Mouse (Mus musculus) embryonic stem cell, embryonic (primary cell): Measurements from ENCODE around the gene Crim1.

ENCODE experiments used
- CTCF ChIA-PET, 4 experiments: fragments of 300-600 bp in 2 of 4; fragments of 350-600 bp in 2 of 4; sonication (Branson Sonifier 250); formaldehyde crosslinking; loops; one replicate each; lab custom pipeline; 2022; ENCODE audit warnings: inconsistent platforms in 2 of 4; lab: Charles Lee
- POLR2A ChIA-PET, 4 experiments: fragments of 300-600 bp in 2 of 4; fragments of 350-600 bp in 2 of 4; sonication (Branson Sonifier 250); formaldehyde crosslinking; loops; one replicate each; lab custom pipeline; 2022; ENCODE audit warnings: antibody characterized with exemption in 4 of 4, inconsistent platforms in 1 of 4; lab: Charles Lee

Crim1 gene

GRCm38 (mm10) chr17:78333275-78333674, 133.2 kb downstream of the Crim1 start:
- ChIA-PET POLR2A (no interaction called here), CTCF (no interaction called here)

GRCm38 (mm10) chr17:78335250-78335649, 135.2 kb downstream of the Crim1 start:
- CTCF ChIA-PET, result no interaction called here
- POLR2A ChIA-PET, result no interaction called here

DNA sequence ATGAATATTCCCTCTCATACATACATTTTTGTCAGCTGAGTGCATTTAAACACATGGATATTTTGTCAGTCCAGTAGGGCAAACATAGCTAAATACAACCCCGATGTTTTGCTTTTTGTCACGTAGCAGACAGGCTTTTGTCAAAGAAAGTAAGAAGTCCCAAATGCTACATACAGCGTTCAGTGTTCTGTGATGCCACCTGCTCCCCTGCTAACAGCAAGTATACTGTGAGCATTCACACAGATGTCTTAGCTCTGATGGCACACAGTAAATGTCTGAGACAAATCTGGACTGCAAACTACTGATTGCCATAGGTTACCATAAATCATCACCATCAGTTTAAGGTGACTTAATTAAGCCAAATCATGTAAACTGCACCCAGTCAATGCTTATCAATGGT, 143.6 kb downstream of the Crim1 start:
- CTCF ChIA-PET, result no interaction called here
- POLR2A ChIA-PET, result no interaction called here

- ChIA-PET CTCF (interaction anchor here in 1 of 4 experiments (0.6 kb wide), 1 partner anchor 24 kb away, joined by 6 read pairs; no protein-coding TSS in a partner anchor), POLR2A (interaction anchor here in 1 of 4 experiments (0.6 kb wide), 1 partner anchor 148 kb away, joined by 4 read pairs; no protein-coding TSS in a partner anchor)
These were observed 147.2 kb downstream of the Crim1 start for GRCm38 (mm10) chr17:78347111-78347801.

GRCm38 (mm10) chr17:78351676-78352499, 151.8 kb downstream of the Crim1 start:
- CTCF ChIA-PET, result no interaction called here
- POLR2A ChIA-PET, result interaction anchor here in 1 of 4 experiments (0.7 kb wide), 1 partner anchor 747 kb away, joined by 3 read pairs; no protein-coding TSS in a partner anchor

DNA sequence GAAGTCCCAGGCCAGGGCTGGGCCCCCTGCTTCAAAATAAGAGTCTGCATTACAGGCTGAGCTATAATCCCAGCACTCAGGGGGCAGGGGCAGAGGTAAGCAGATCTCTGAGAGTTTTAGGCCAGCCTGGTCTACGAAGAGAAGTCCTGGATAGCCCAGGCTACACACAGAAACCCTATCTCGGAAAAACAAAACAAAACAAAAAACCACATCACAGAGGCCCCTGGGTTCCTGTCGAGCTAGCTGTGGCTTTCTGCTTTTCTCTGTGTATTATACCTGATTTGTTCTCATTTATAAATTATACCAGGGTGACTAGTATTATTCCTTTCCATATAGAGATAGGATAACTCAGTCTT, 152.4 kb downstream of the Crim1 start:
- POLR2A ChIA-PET, result no interaction called here
- CTCF ChIA-PET, result no interaction called here

DNA sequence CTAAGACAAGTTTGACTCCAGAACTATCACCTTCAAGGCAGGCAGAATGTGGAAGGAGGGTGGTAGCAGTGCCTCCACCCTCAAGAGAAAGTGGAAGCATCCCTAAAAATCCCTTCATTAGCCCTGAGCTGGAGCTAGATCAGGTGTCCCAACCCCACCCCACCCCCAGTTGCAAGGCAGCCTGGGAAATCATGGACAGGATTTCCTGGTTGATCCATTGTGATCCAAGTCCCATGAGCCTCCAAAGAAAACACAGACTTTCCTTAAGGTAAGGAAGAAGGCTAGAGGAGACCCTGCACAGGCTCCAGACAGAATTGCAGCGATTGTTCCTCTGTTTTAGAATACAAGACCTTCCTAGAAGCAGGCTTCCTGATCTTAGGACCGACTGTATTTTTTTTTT, 154.4 kb downstream of the Crim1 start:
- ChIA-PET CTCF (no interaction called here), POLR2A (interaction anchor here in 1 of 4 experiments (0.6 to 1.2 kb wide), 3 partner anchors 28 to 1341 kb away, joined by 3 read pairs; no protein-coding TSS in a partner anchor)

DNA sequence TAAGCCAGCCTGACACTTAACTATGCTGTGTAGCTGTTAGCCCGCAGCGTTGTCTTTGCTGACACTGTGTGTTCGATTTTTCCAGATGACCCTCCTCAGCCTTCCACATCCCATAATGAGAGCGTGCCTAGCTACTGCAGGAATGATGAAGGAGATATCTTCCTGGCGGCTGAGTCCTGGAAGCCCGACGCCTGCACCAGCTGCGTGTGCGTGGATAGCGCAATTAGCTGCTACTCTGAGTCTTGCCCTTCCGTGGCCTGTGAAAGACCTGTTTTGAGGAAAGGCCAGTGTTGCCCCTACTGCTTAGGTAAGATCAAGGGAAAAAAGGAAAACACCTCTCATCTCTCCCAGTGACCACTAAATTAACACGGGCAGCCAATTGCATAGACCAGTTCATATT, 154.8 kb downstream of the Crim1 start:
- POLR2A ChIA-PET, result interaction anchor here in 1 of 4 experiments (0.7 to 1.2 kb wide), 2 partner anchors 28 to 323 kb away, joined by 3 read pairs; no protein-coding TSS in a partner anchor
- CTCF ChIA-PET, result no interaction called here

DNA sequence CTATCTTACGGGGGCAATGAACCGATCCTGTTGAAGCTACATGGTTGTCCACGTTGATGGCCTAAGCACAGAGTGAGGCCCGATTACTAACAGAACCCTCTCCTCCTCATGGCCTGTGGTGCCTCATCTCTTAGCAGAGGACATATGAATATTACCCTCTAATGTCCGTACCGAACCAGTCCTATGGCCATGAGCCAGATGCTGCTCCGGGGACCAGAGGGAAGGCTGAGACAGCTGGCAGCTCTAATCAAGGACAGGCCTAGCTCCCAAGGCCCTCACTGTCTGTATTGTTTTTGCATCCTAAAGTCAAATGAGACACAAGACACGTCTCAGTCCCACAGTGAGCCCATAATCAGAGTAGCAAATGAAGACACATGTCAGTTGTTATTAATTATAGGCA, 155.6 kb downstream of the Crim1 start:
- ChIA-PET POLR2A (interaction anchor here in 2 of 4 experiments (0.5 to 1.2 kb wide), 2 partner anchors 29 to 511 kb away, joined by 3 to 9 read pairs; no protein-coding TSS in a partner anchor), CTCF (no interaction called here)

- ChIA-PET POLR2A (no interaction called here), CTCF (no interaction called here)
These were observed 157.7 kb downstream of the Crim1 start for GRCm38 (mm10) chr17:78357753-78358152.

DNA sequence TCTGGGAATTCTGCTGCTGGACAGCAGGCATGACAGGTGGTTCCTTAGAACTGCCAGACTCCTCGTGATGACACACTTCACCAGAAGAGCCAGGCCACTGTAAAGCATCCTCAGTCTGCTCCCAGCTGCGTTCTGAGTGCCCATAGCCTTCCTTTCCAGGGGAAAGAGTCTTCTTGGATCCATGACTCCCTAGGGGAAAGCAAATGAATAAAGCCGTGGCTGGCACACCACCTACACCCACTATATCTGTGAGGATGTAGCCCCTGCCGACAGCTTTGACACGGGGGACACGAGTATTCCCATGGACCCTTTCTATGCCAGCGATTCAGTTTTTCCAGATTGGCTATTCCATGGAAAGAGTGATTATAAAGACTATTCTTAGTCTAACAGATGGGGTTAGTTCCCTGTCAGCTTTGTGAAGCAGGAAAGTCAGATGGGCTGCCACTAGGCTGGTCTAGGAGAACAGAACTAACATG, 158.2 kb downstream of the Crim1 start:
- ChIA-PET POLR2A (no interaction called here), CTCF (no interaction called here)

GRCm38 (mm10) chr17:78361939-78362728, 162.1 kb downstream of the Crim1 start:
- ChIA-PET POLR2A (no interaction called here), CTCF (no interaction called here)

DNA sequence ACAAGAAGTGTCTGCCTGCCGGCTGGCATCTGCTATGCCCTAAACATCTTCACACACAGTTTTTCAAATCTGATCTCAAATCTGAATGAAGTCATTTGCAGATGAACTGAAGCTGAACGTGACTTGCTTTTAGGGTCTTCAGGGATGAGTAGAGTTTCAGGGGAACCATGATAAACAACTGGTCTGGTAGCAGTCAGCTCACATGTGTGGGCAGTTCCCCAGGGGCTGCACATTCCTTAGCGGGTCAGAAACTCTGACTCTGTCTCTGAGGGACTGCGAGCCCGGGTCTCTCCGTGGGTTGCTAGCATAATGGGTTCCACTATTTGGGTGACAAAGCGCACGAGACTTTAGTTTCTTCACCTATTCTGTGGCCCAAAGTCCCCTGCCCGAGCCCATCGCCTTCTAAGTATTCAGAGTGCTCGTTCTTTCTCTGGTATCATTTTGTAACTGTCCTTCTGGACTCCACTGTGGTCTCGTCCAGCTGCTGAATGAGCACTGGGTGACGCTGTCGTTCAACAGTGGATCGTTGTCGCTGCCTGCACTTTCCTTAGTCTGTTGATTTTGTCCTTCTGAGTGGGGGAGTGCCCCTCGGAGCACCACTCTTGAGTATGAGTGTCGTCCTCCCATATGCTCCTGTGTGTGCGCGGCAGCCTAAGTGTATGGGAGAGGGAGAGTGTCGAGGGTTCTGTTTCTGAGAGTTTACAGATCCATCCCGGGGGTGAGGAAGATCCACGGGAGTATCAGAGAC, 164.7 kb downstream of the Crim1 start:
- CTCF ChIA-PET, result no interaction called here

GRCm38 (mm10) chr17:78366070-78366469, 166.0 kb downstream of the Crim1 start:
- ChIA-PET CTCF (no interaction called here), POLR2A (no interaction called here)

More for the DNA sequence above, 164.7 kb downstream of the Crim1 start:
- POLR2A ChIA-PET, result no interaction called here

DNA sequence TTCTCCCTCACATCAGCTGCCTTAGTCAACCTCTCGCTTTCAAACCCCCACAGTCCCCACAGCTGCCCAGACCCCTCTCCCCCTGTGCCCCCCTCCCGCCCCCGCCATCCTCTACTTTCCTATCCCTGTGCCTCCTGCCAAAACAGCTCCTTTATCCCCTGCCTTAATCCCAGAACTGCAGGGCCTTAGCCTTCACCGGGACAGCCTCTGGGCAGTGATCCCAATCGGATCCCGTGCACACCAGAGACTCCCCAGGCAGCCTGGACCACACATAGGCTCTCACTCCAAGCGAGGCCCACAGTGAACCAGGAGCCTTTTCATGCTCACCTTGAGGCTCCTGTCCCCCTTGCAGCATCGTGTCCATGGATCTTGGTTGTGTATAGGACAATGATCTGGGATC, 168.4 kb downstream of the Crim1 start:
- ChIA-PET CTCF (no interaction called here), POLR2A (interaction anchor here in 1 of 4 experiments (0.6 kb wide), 1 partner anchor 546 kb away, joined by 4 read pairs; no protein-coding TSS in a partner anchor)

DNA sequence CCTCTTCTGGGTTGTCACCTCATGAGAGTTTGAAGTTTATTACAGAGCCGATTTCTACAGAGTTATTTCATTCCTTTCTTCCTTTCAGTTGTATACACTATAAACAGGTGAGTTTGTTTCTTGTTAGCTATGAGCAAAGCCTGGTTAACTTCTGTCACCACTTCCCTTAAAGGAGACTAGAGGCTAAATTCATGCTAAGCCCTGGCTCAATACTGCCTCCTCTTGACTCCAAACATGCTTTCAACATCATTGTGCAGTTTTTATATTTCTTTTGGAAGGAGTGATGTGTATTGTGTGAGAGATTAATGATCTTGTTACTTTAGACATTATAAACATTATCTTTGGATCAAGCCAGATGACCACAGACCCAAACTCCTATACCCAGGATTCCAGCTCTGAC, 170.4 kb downstream of the Crim1 start:
- POLR2A ChIA-PET, result no interaction called here
- CTCF ChIA-PET, result no interaction called here

- CTCF ChIA-PET, result interaction anchor here in 2 of 4 experiments (0.5 to 0.6 kb wide), 2 partner anchors 26 to 233 kb away, joined by 3 to 6 read pairs; no protein-coding TSS in a partner anchor
- POLR2A ChIA-PET, result no interaction called here
These were observed 173.1 kb downstream of the Crim1 start for GRCm38 (mm10) chr17:78373174-78373573.

GRCm38 (mm10) chr17:78373849-78374248, 173.8 kb downstream of the Crim1 start:
- ChIA-PET CTCF (no interaction called here), POLR2A (no interaction called here)

DNA sequence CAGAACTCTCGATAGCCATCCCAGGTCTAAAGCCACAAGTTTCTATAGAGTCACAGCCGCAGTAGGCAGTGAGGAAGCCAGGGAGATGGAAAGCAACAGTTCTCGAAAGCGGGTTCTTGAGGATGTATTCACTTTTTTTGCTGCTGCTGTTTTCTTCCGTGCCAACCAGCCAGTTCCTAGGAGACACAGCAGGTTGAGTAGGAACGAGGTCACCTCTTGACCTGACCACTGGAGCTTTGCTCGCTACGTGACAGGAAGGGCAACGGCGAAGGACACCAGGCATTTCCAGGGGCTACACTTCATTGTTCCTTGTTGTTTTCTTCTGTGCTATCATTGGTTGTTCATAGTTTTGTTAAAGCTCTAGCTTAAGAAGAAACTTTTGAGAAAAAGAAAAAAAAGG, 174.7 kb downstream of the Crim1 start:
- CTCF ChIA-PET, result no interaction called here
- POLR2A ChIA-PET, result no interaction called here
